Mouse (Mus musculus) limb, embryonic 11.5 days (tissue): ENCODE data around the gene Syk. TPM values are rescaled to one million over a fixed set of nuclear protein-coding genes. Genes with fewer than 3 reads are reported as not detected.

ENCODE experiments used
- ATAC-seq: fragments of 200-750 bp; cut with Nextera tagmentation; 2 replicates; pipeline ENCODE4 v1.8.0; 2017; ENCODE audit warnings: low read depth; ENCODE audit not compliant: insufficient number of reproducible peaks, low FRiP score, low TSS enrichment
- DNase-seq: peaks from one replicate; pipeline ENCODE4 v3.0.0-alpha.2; 2015; ENCODE audit warnings: low spot score
- H3K27ac ChIP-seq: fragments of 300-500 bp; sonication (generic); replicated peaks from 2 replicates; pipeline ENCODE4 v1.5.1; 2014; ENCODE audit warnings: low read depth, mild to moderate bottlenecking, low read length
- H3K27me3 ChIP-seq: fragments of 300-500 bp; sonication (generic); 2 replicates; pipeline ENCODE4 v1.6.1; 2014; ENCODE audit warnings: mild to moderate bottlenecking, low read length, mixed read lengths; ENCODE audit not compliant: control insufficient read depth, insufficient read depth
- H3K36me3 ChIP-seq: fragments of 300-500 bp; sonication (generic); 2 replicates; pipeline ENCODE4 v1.6.1; 2014; ENCODE audit warnings: mild to moderate bottlenecking, low read length, moderate library complexity, mixed read lengths; ENCODE audit not compliant: control insufficient read depth, insufficient read depth
- H3K4me1 ChIP-seq: fragments of 300-500 bp; sonication (generic); 2 replicates; pipeline ENCODE4 v1.6.1; 2014; ENCODE audit warnings: low read length, mixed read lengths; ENCODE audit not compliant: control insufficient read depth, insufficient read depth
- H3K4me2 ChIP-seq: fragments of 300-500 bp; sonication (generic); 2 replicates; pipeline ENCODE4 v1.6.1; 2014; ENCODE audit warnings: low read depth, mild to moderate bottlenecking, moderate library complexity; ENCODE audit not compliant: severe bottlenecking
- H3K4me3 ChIP-seq: fragments of 300-500 bp; sonication (generic); 2 replicates; pipeline ENCODE4 v1.5.1; 2014; ENCODE audit warnings: low read depth, low read length
- H3K9ac ChIP-seq: fragments of 300-500 bp; sonication (generic); 2 replicates; pipeline ENCODE4 v1.6.1; 2014; ENCODE audit warnings: mild to moderate bottlenecking, low read length
- H3K9me3 ChIP-seq: fragments of 300-500 bp; sonication (generic); 2 replicates; pipeline ENCODE4 v1.6.1; 2016; ENCODE audit warnings: low read length; ENCODE audit not compliant: control insufficient read depth
- WGBS: fragments of 180-500 bp; shearing (Covaris S2); extraction: QIAGEN DNeasy Blood & Tissue Kit; methylation state at CpG from one replicate; pipeline ENCODE4 v1.1.7; 2014; 5-methylcytosine and 5-hydroxymethylcytosine counted together
- polyA plus RNA-seq: library from polyadenylated mRNA; unstranded; fragments of >200 nt; fragmentation: Nextera tagmentation; extraction: Ambion mirVana; gene quantifications from 2 replicates; pipeline ENCODE4 v1.2.1, GENCODE M21; 2014

The Syk gene
- polyA plus RNA-seq, 1 experiment from 2014 or later: 2.5 TPM

DNA sequence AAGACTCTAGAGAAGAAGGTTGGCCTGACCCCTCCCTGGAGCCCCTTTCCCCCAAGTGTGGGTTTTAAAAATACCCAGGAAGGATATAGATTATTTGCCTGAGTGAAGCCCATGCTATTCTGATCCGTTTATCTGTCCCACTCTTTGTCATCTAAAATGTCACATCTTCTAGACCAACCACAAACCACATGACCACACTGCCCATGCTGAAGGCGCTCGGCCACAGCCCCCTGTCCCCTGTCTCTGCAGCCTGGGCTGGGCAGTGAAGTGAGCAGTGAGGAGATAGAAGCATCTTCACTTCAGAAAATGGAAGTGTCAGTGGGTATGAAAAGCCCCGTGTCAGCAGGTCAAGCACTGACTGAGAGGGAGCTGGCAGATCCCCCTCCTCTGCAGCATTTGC, 40.3 kb upstream of the Syk start:
- no peaks in the 10 kb centered on the region for H3K27me3 ChIP-seq
- H3K27ac ChIP-seq: no peak overlapping the region

GRCm38 (mm10) chr13:52546288-52546687, 36.7 kb upstream of the Syk start:
- WGBS: 85% methylated on average over 6 of the region's 6 CpGs
- ATAC-seq (no peak), DNase-seq (no peak)
- Histone ChIP-seq H3K4me1 (no peaks in the 10 kb centered on the region), H3K36me3 (no peaks in the 10 kb centered on the region), H3K4me2 (no peak overlapping the region), H3K9me3 (no peaks in the 10 kb centered on the region), H3K4me3 (no peak overlapping the region), H3K9ac (no peak overlapping the region), H3K27me3 (no peaks in the 10 kb centered on the region), H3K27ac (no peak overlapping the region)

More for the DNA sequence above, 40.3 kb upstream of the Syk start:
- no peak for ATAC-seq
- no peak overlapping the region for H3K4me3 ChIP-seq
- H3K4me1 ChIP-seq: no peaks in the 10 kb centered on the region
- no peak overlapping the region for H3K4me2 ChIP-seq
- H3K36me3 ChIP-seq: no peaks in the 10 kb centered on the region
- no peak overlapping the region for H3K9ac ChIP-seq
- no peak for DNase-seq
- WGBS: 75% methylated on average over 4 of the region's 4 CpGs
- no peaks in the 10 kb centered on the region for H3K9me3 ChIP-seq

- H3K9ac ChIP-seq: no peak overlapping the region
- H3K4me1 ChIP-seq: no peaks in the 10 kb centered on the region
- no peak overlapping the region for H3K27ac ChIP-seq
- no peak overlapping the region for H3K4me2 ChIP-seq
- DNase-seq: no peak
- no peaks in the 10 kb centered on the region for H3K36me3 ChIP-seq
- H3K4me3 ChIP-seq: no peak overlapping the region
- H3K9me3 ChIP-seq: no peaks in the 10 kb centered on the region
- no peaks in the 10 kb centered on the region for H3K27me3 ChIP-seq
- 79% methylated on average over 5 of the region's 5 CpGs for WGBS
- ATAC-seq: no peak
Observed at GRCm38 (mm10) chr13:52550690-52551193, 32.2 kb upstream of the Syk start.

GRCm38 (mm10) chr13:52551275-52551674, 31.7 kb upstream of the Syk start:
- Histone ChIP-seq H3K27ac (no peak overlapping the region), H3K4me2 (no peak overlapping the region), H3K27me3 (no peaks in the 10 kb centered on the region), H3K9me3 (no peaks in the 10 kb centered on the region), H3K9ac (no peak overlapping the region), H3K4me3 (no peak overlapping the region), H3K4me1 (no peaks in the 10 kb centered on the region), H3K36me3 (no peaks in the 10 kb centered on the region)
- 86% methylated on average over 9 of the region's 9 CpGs for WGBS
- no peak for DNase-seq
- ATAC-seq: no peak

GRCm38 (mm10) chr13:52552822-52553477, 30.0 kb upstream of the Syk start:
- H3K4me2 ChIP-seq: no peak overlapping the region
- ATAC-seq: no peak
- no peak overlapping the region for H3K27ac ChIP-seq
- H3K9ac ChIP-seq: no peak overlapping the region
- H3K4me1 ChIP-seq: no peaks in the 10 kb centered on the region
- H3K9me3 ChIP-seq: no peaks in the 10 kb centered on the region
- 60% methylated on average over 9 of the region's 9 CpGs for WGBS
- no peaks in the 10 kb centered on the region for H3K27me3 ChIP-seq
- no peak for DNase-seq
- H3K4me3 ChIP-seq: no peak overlapping the region
- H3K36me3 ChIP-seq: no peaks in the 10 kb centered on the region

- DNase-seq (no peak), ATAC-seq (no peak)
- H3K4me2 ChIP-seq: no peak overlapping the region
- H3K27ac ChIP-seq: no peak overlapping the region
- H3K9ac ChIP-seq: no peak overlapping the region
- no peaks in the 10 kb centered on the region for H3K36me3 ChIP-seq
- no peaks in the 10 kb centered on the region for H3K4me1 ChIP-seq
- 88% methylated on average over 9 of the region's 9 CpGs for WGBS
- no peaks in the 10 kb centered on the region for H3K9me3 ChIP-seq
- H3K27me3 ChIP-seq: no peaks in the 10 kb centered on the region
- no peak overlapping the region for H3K4me3 ChIP-seq
Observed at GRCm38 (mm10) chr13:52554722-52555121, 28.3 kb upstream of the Syk start.

DNA sequence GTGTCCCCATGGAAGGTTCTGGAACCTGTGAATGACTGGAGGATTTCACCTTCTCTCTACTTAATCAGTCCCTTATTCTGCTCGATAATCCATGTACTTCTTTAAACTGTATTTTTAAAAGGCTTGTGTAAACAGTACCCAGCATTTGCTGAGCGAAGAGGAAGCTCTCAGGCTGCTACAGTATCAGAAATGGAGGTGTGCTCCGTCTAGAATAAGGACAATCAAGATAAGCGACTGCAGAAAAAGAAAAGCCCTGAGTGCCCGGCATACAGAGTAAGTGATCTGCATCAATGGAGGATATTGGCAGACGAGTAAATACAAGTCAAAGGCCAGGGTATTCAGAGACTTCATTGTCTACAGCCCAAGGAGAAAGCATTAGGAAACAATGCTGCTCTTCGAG, 25.6 kb upstream of the Syk start:
- DNase-seq (no peak), ATAC-seq (no peak)
- peaks cover 6% of the 10 kb centered on the region; the same call in 1 of the 2 replicates for H3K4me1 ChIP-seq
- no peaks in the 10 kb centered on the region for H3K36me3 ChIP-seq
- WGBS: 91% methylated on average over 7 of the region's 7 CpGs
- no peak overlapping the region for H3K4me3 ChIP-seq
- H3K27me3 ChIP-seq: no peaks in the 10 kb centered on the region
- H3K9me3 ChIP-seq: no peaks in the 10 kb centered on the region
- H3K27ac ChIP-seq: no peak overlapping the region
- no peak overlapping the region for H3K9ac ChIP-seq
- H3K4me2 ChIP-seq: no peak overlapping the region

DNA sequence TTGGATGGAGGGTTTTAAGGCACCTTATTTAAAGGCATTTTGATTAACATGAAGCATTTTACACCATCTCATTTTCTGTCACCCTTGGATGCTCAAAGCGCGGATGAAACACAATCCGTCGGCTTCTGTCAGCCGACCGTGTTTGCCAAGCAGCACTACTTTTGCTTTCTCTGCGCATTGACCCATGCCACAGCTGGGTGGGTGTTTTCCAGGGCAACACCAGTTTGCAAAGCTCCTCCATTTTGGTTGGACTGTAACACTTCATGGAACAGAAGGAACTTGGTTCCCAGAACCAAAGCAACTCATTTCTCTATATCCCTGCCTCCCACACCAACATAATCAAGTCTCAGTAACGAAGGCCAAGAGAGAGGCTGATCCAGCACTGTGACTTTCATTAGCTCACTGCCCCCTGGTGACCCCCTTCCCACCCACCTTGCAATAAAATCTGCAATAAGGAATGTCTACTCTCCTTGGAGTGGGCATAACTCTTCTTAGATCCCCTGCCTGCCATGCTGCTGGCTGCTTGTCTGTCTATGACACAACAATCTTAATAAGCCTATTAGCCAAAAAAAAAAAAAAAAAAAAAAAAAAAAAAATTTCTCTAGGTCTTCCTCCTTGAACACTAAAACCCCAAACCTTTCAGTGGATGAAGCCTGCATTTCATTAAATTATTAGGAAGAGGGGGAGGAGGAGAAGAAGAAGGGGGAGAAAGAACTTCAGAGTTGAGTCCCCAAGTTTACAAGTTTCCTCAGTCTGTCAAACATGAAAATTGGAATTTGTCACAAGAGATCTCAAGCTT, 21.4 kb upstream of the Syk start:
- Histone ChIP-seq H3K4me1 (peaks cover 6% of the 10 kb centered on the region; the same call in 1 of the 2 replicates), H3K9ac (no peak overlapping the region), H3K36me3 (no peaks in the 10 kb centered on the region), H3K4me2 (no peak overlapping the region), H3K27me3 (no peaks in the 10 kb centered on the region), H3K9me3 (no peaks in the 10 kb centered on the region), H3K27ac (no peak overlapping the region), H3K4me3 (no peak overlapping the region)
- no peak for DNase-seq
- 81% methylated on average over 8 of the region's 8 CpGs for WGBS
- ATAC-seq: no peak
